Mouse (Mus musculus) heart, embryonic 13.5 days (tissue): Measurements from ENCODE around the gene Xpo5. TPM values are rescaled to one million over a fixed set of nuclear protein-coding genes. Genes with fewer than 3 reads are reported as not detected.

Experiments used
- ATAC-seq: fragments of 200-750 bp; cut with Nextera tagmentation; 2 replicates; pipeline ENCODE4 v1.8.0; 2017; ENCODE audit warnings: moderate TSS enrichment; ENCODE audit not compliant: insufficient number of reproducible peaks, low FRiP score, low TSS enrichment; ENCODE audit errors: extremely low read depth
- H3K27ac ChIP-seq: fragments of 300-500 bp; sonication (generic); replicated peaks from 2 replicates; pipeline ENCODE4 v1.5.1; 2015; ENCODE audit warnings: moderate library complexity, mild to moderate bottlenecking, inconsistent platforms
- H3K27me3 ChIP-seq: fragments of 300-500 bp; sonication (generic); replicated peaks from 2 replicates; pipeline ENCODE4 v1.6.1; 2015; ENCODE audit warnings: mild to moderate bottlenecking, inconsistent platforms
- H3K36me3 ChIP-seq: fragments of 300-500 bp; sonication (generic); 2 replicates; pipeline ENCODE4 v1.6.1; 2015; ENCODE audit warnings: mild to moderate bottlenecking, inconsistent platforms
- H3K4me1 ChIP-seq: fragments of 300-500 bp; sonication (generic); 2 replicates; pipeline ENCODE4 v1.6.1; 2015; ENCODE audit warnings: inconsistent platforms
- H3K4me2 ChIP-seq: fragments of 300-500 bp; sonication (generic); 2 replicates; pipeline ENCODE4 v1.6.1; 2015; ENCODE audit warnings: inconsistent platforms, mild to moderate bottlenecking, moderate library complexity
- H3K4me3 ChIP-seq: fragments of 300-500 bp; sonication (generic); 2 replicates; pipeline ENCODE4 v1.5.1; 2015; ENCODE audit warnings: moderate library complexity, mild to moderate bottlenecking, inconsistent platforms
- H3K9ac ChIP-seq: fragments of 300-500 bp; sonication (generic); 2 replicates; pipeline ENCODE4 v1.6.1; 2015; ENCODE audit warnings: inconsistent platforms, mild to moderate bottlenecking, moderate library complexity
- H3K9me3 ChIP-seq: fragments of 300-500 bp; sonication (generic); 2 replicates; pipeline ENCODE4 v1.6.1; 2016; ENCODE audit warnings: inconsistent platforms
- WGBS: fragments of 180-500 bp; shearing (Covaris S2); methylation state at CpG from one replicate; pipeline ENCODE4 v1.1.7; 2015; ENCODE audit warnings: mixed read lengths; 5-methylcytosine and 5-hydroxymethylcytosine counted together
- polyA plus RNA-seq: library from polyadenylated mRNA; unstranded; fragments of >200 nt; fragmentation: Nextera tagmentation; extraction: Ambion mirVana; gene quantifications from 2 replicates; pipeline ENCODE4 v1.2.1, GENCODE M21; 2015

The Xpo5 gene
- polyA plus RNA-seq = 19.8 and 20.4 TPM in 2 replicates

- WGBS = under 1% methylated on average over 66 of the region's 66 CpGs
- Histone ChIP-seq H3K9me3 (no peaks in the 10 kb centered on the region), H3K4me2 (peak within 1 kb of the TSS; percentile 86), H3K36me3 (peaks cover 56% of the 10 kb centered on the region), H3K27me3 (no peaks in the 10 kb centered on the region), H3K4me1 (peaks cover 31% of the 10 kb centered on the region), H3K27ac (peak within 1 kb of the TSS; percentile 87), H3K4me3 (peak within 1 kb of the TSS; percentile 79), H3K9ac (peak within 1 kb of the TSS; percentile 90)
- peak; percentile 93 for ATAC-seq
These were observed at the start of gene Xpo5, which contains the start of gene Polh for GRCm38 (mm10) chr17:46202421-46203071. Gene Xpo5, plus strand, starts transcription at chr17:46202782. Gene Polh, minus strand, starts transcription at chr17:46202645.

- no peaks in the 10 kb centered on the region for H3K27me3 ChIP-seq
- H3K9me3 ChIP-seq = no peaks in the 10 kb centered on the region
- peak; percentile 86 for ATAC-seq
- peaks cover 29% of the 10 kb centered on the region for H3K36me3 ChIP-seq
- peak within 1 kb of the TSS; percentile 88 for H3K9ac ChIP-seq
- H3K4me1 ChIP-seq = peaks cover 17% of the 10 kb centered on the region
- H3K4me3 ChIP-seq = peak within 1 kb of the TSS; percentile 63
- WGBS = 2% methylated on average over 33 of the region's 33 CpGs
- peak within 1 kb of the TSS; percentile 90 for H3K4me2 ChIP-seq
- peak within 1 kb of the TSS; percentile 76 for H3K27ac ChIP-seq
These were observed 49.5 kb upstream of the Xpo5 start, which contains the start of gene Mad2l1bp for GRCm38 (mm10) chr17:46152847-46153782. Gene Mad2l1bp, minus strand, starts transcription at chr17:46153553.

GRCm38 (mm10) chr17:46154336-46154735, 48.2 kb upstream of the Xpo5 start:
- Histone ChIP-seq H3K27ac (no peak overlapping the region), H3K27me3 (no peaks in the 10 kb centered on the region), H3K9me3 (no peaks in the 10 kb centered on the region), H3K9ac (no peak overlapping the region), H3K4me2 (no peak overlapping the region), H3K4me1 (peaks cover 21% of the 10 kb centered on the region), H3K36me3 (peaks cover 16% of the 10 kb centered on the region), H3K4me3 (no peak overlapping the region)
- no peak for ATAC-seq
- WGBS = 86% methylated on average over 3 of the region's 3 CpGs

GRCm38 (mm10) chr17:46156680-46157079, 45.9 kb upstream of the Xpo5 start:
- WGBS = 74% methylated on average over 5 of the region's 5 CpGs
- Histone ChIP-seq H3K27me3 (no peaks in the 10 kb centered on the region), H3K9me3 (no peaks in the 10 kb centered on the region), H3K36me3 (peaks cover 4% of the 10 kb centered on the region), H3K4me3 (no peak overlapping the region), H3K4me2 (no peak overlapping the region), H3K9ac (no peak overlapping the region), H3K27ac (no peak overlapping the region; the same call in 1 of the 2 replicates), H3K4me1 (peaks cover 23% of the 10 kb centered on the region)
- no peak for ATAC-seq

- no peaks in the 10 kb centered on the region for H3K9me3 ChIP-seq
- peaks cover 23% of the 10 kb centered on the region for H3K4me1 ChIP-seq
- H3K36me3 ChIP-seq = no peaks in the 10 kb centered on the region
- H3K4me2 ChIP-seq = no peak overlapping the region
- H3K27ac ChIP-seq = no peak overlapping the region; the same call in 1 of the 2 replicates
- H3K27me3 ChIP-seq = no peaks in the 10 kb centered on the region
- no peak for ATAC-seq
- 90% methylated on average over 8 of the region's 8 CpGs for WGBS
- no peak overlapping the region for H3K9ac ChIP-seq
- no peak overlapping the region for H3K4me3 ChIP-seq
These were observed 45.5 kb upstream of the Xpo5 start for GRCm38 (mm10) chr17:46157131-46157530.

- no peaks in the 10 kb centered on the region for H3K9me3 ChIP-seq
- ATAC-seq = no peak
- H3K36me3 ChIP-seq = peaks cover 15% of the 10 kb centered on the region
- H3K27me3 ChIP-seq = no peaks in the 10 kb centered on the region
- WGBS = 34% methylated on average over 2 of the region's 2 CpGs
- H3K4me1 ChIP-seq = peaks cover 30% of the 10 kb centered on the region
- peak overlapping the region; percentile 83 for H3K9ac ChIP-seq
- H3K4me2 ChIP-seq = peak overlapping the region; percentile 93
- peak overlapping the region; percentile 92 for H3K4me3 ChIP-seq
- H3K27ac ChIP-seq = peak overlapping the region; percentile 99
These were observed 43.3 kb upstream of the Xpo5 start for GRCm38 (mm10) chr17:46159236-46159635.

GRCm38 (mm10) chr17:46160090-46160662, 42.4 kb upstream of the Xpo5 start:
- H3K4me1 ChIP-seq = peaks cover 30% of the 10 kb centered on the region
- H3K9ac ChIP-seq = peak overlapping the region; percentile 83
- peaks cover 25% of the 10 kb centered on the region for H3K36me3 ChIP-seq
- peak overlapping the region; percentile 99 for H3K27ac ChIP-seq
- no peaks in the 10 kb centered on the region for H3K9me3 ChIP-seq
- H3K4me2 ChIP-seq = peak overlapping the region; percentile 93
- H3K27me3 ChIP-seq = no peaks in the 10 kb centered on the region
- H3K4me3 ChIP-seq = peak overlapping the region; percentile 92
- WGBS = under 1% methylated on average over 16 of the region's 16 CpGs
- ATAC-seq = peak; percentile 59

GRCm38 (mm10) chr17:46160686-46161085, 41.9 kb upstream of the Xpo5 start, which contains the start of gene Gtpbp2:
Gene Gtpbp2, plus strand, starts transcription at chr17:46161032.
- WGBS = under 1% methylated on average over 23 of the region's 23 CpGs
- peaks cover 30% of the 10 kb centered on the region for H3K4me1 ChIP-seq
- H3K9me3 ChIP-seq = no peaks in the 10 kb centered on the region

GRCm38 (mm10) chr17:46161179-46161578, 41.4 kb upstream of the Xpo5 start:
- Histone ChIP-seq H3K9ac (peak overlapping the region; percentile 95), H3K4me3 (peak overlapping the region; percentile 92), H3K27ac (peak overlapping the region; percentile 89), H3K27me3 (no peaks in the 10 kb centered on the region), H3K36me3 (peaks cover 35% of the 10 kb centered on the region), H3K4me2 (peak overlapping the region; percentile 93), H3K9me3 (no peaks in the 10 kb centered on the region), H3K4me1 (peaks cover 31% of the 10 kb centered on the region)
- WGBS = 2% methylated on average over 19 of the region's 19 CpGs
- ATAC-seq = 0 out of 2 replicates have a peak, but pooled peaks have one; percentile 1

More at GRCm38 (mm10) chr17:46160686-46161085, 41.9 kb upstream of the Xpo5 start, which contains the start of gene Gtpbp2:
- H3K36me3 ChIP-seq = peaks cover 30% of the 10 kb centered on the region
- peak within 1 kb of the TSS; percentile 95 for H3K9ac ChIP-seq
- H3K27ac ChIP-seq = peak within 1 kb of the TSS; percentile 99
- no peaks in the 10 kb centered on the region for H3K27me3 ChIP-seq
- peak within 1 kb of the TSS; percentile 92 for H3K4me3 ChIP-seq
- ATAC-seq = peak; percentile 89
- peak within 1 kb of the TSS; percentile 93 for H3K4me2 ChIP-seq

- Histone ChIP-seq H3K9me3 (no peaks in the 10 kb centered on the region), H3K27ac (peak overlapping the region; percentile 89), H3K4me2 (peak overlapping the region; percentile 93), H3K4me3 (peak overlapping the region; percentile 92), H3K27me3 (no peaks in the 10 kb centered on the region), H3K9ac (peak overlapping the region; percentile 95), H3K36me3 (peaks cover 40% of the 10 kb centered on the region), H3K4me1 (peaks cover 36% of the 10 kb centered on the region)
- no peak for ATAC-seq
- 49% methylated on average over 9 of the region's 9 CpGs for WGBS
These were observed 40.9 kb upstream of the Xpo5 start for GRCm38 (mm10) chr17:46161710-46162109.
